Mouse (Mus musculus) lung, postnatal 0 days (tissue): Measurements from ENCODE around the gene Krt7.

ENCODE experiments used
- CTCF ChIP-seq: IDR thresholded peaks from 2 replicates; pipeline ENCODE4 v1.5.1; 2016; ENCODE audit warnings: antibody characterized with exemption, mild to moderate bottlenecking
- EP300 ChIP-seq: IDR thresholded peaks from 2 replicates; pipeline ENCODE4 v1.6.1; 2016; ENCODE audit warnings: antibody characterized with exemption, mild to moderate bottlenecking, control low read depth

- TF ChIP-seq CTCF, result no peak
- no peak for TF ChIP-seq EP300
These were observed 14.1 kb downstream of the Krt7 start for GRCm38 (mm10) chr15:101424914-101425313.
